Mouse (Mus musculus): ENCODE results near the gene Nrarp. TPM values are rescaled to one million over a fixed set of nuclear protein-coding genes. Genes with fewer than 3 reads are reported as not detected.
A peak's percentile ranks its signal among the peaks of the same experiment; 100 is the strongest.

Nrarp gene
- polyA plus RNA-seq, 1 experiment, result not detected

- H3K27ac ChIP-seq (ENCODE audit: insufficient read depth, low read depth, low read length), result peak overlapping the region; percentile 58; the same call in 1 of the 2 replicates
- H3K4me3 ChIP-seq (ENCODE audit: insufficient read depth, low read length), result peak overlapping the region; percentile 97
- TF ChIP-seq CTCF (IDR thresholded peaks at IDR 0.05; ENCODE audit: low read depth, low read length), result no peak
- no peak for TF ChIP-seq POLR2A (IDR thresholded peaks at IDR 0.05; ENCODE audit: borderline replicate concordance, low read depth, low read length)
- H3K4me1 ChIP-seq (ENCODE audit: control insufficient read depth, insufficient read depth, low read length), result peaks cover 11% of the 10 kb centered on the region
These were observed 30.1 kb downstream of the Nrarp start for GRCm38 (mm10) chr2:25210686-25211085.

- Histone ChIP-seq H3K27ac (ENCODE audit: insufficient read depth, low read depth, low read length) (peak within 1 kb of the TSS; percentile 58), H3K4me3 (ENCODE audit: insufficient read depth, low read length) (peak within 1 kb of the TSS; percentile 97), H3K4me1 (ENCODE audit: control insufficient read depth, insufficient read depth, low read length) (peaks cover 11% of the 10 kb centered on the region)
- TF ChIP-seq CTCF (IDR thresholded peaks at IDR 0.05; ENCODE audit: low read depth, low read length), result no peak
- no peak for TF ChIP-seq POLR2A (IDR thresholded peaks at IDR 0.05; ENCODE audit: borderline replicate concordance, low read depth, low read length)
These were observed 30.6 kb downstream of the Nrarp start, which contains the start of gene Nelfb for GRCm38 (mm10) chr2:25211121-25211670. Gene Nelfb, minus strand, starts transcription at chr2:25211489.

GRCm38 (mm10) chr2:25213266-25213865 lies 32.8 kb downstream of the Nrarp start:
- no peak overlapping the region for H3K27ac ChIP-seq (ENCODE audit: insufficient read depth, low read depth, low read length)
- H3K4me1 ChIP-seq (ENCODE audit: control insufficient read depth, insufficient read depth, low read length), result peaks cover 11% of the 10 kb centered on the region
- no peak for TF ChIP-seq POLR2A (IDR thresholded peaks at IDR 0.05; ENCODE audit: borderline replicate concordance, low read depth, low read length)
- TF ChIP-seq CTCF (IDR thresholded peaks at IDR 0.05; ENCODE audit: low read depth, low read length), result no peak
- no peak overlapping the region for H3K4me3 ChIP-seq (ENCODE audit: insufficient read depth, low read length)

- no peak within 1 kb of the TSS for H3K4me3 ChIP-seq (ENCODE audit: insufficient read depth, low read length)
- peaks cover 11% of the 10 kb centered on the region for H3K4me1 ChIP-seq (ENCODE audit: control insufficient read depth, insufficient read depth, low read length)
- H3K27ac ChIP-seq (ENCODE audit: insufficient read depth, low read depth, low read length), result no peak within 1 kb of the TSS
- TF ChIP-seq CTCF (IDR thresholded peaks at IDR 0.05; ENCODE audit: low read depth, low read length), result no peak
- TF ChIP-seq POLR2A (IDR thresholded peaks at IDR 0.05; ENCODE audit: borderline replicate concordance, low read depth, low read length), result no peak
These were observed 33.9 kb downstream of the Nrarp start, which contains the start of gene Stpg3 for GRCm38 (mm10) chr2:25214444-25214843. Gene Stpg3, minus strand, starts transcription at chr2:25214637.

GRCm38 (mm10) chr2:25217666-25218065 lies 37.1 kb downstream of the Nrarp start:
- TF ChIP-seq POLR2A (IDR thresholded peaks at IDR 0.05; ENCODE audit: borderline replicate concordance, low read depth, low read length) (no peak), CTCF (IDR thresholded peaks at IDR 0.05; ENCODE audit: low read depth, low read length) (no peak)
- Histone ChIP-seq H3K27ac (ENCODE audit: insufficient read depth, low read depth, low read length) (no peak overlapping the region), H3K4me1 (ENCODE audit: control insufficient read depth, insufficient read depth, low read length) (no peaks in the 10 kb centered on the region), H3K4me3 (ENCODE audit: insufficient read depth, low read length) (no peak overlapping the region)

GRCm38 (mm10) chr2:25218445-25218844 lies 37.9 kb downstream of the Nrarp start, which contains the start of gene Fam166a:
Gene Fam166a, plus strand, starts transcription at chr2:25218745.
- TF ChIP-seq POLR2A (IDR thresholded peaks at IDR 0.05; ENCODE audit: borderline replicate concordance, low read depth, low read length), result no peak
- TF ChIP-seq CTCF (IDR thresholded peaks at IDR 0.05; ENCODE audit: low read depth, low read length), result no peak
- Histone ChIP-seq H3K27ac (ENCODE audit: insufficient read depth, low read depth, low read length) (no peak within 1 kb of the TSS), H3K4me1 (ENCODE audit: control insufficient read depth, insufficient read depth, low read length) (peaks cover 3% of the 10 kb centered on the region; the same call in 1 of the 2 replicates), H3K4me3 (ENCODE audit: insufficient read depth, low read length) (no peak within 1 kb of the TSS)

GRCm38 (mm10) chr2:25221331-25221772 lies 40.8 kb downstream of the Nrarp start:
- Histone ChIP-seq H3K4me1 (ENCODE audit: control insufficient read depth, insufficient read depth, low read length) (peaks cover 10% of the 10 kb centered on the region), H3K27ac (ENCODE audit: insufficient read depth, low read depth, low read length) (no peak overlapping the region), H3K4me3 (ENCODE audit: insufficient read depth, low read length) (no peak overlapping the region)
- TF ChIP-seq POLR2A (IDR thresholded peaks at IDR 0.05; ENCODE audit: borderline replicate concordance, low read depth, low read length), result no peak
- no peak for TF ChIP-seq CTCF (IDR thresholded peaks at IDR 0.05; ENCODE audit: low read depth, low read length)

GRCm38 (mm10) chr2:25223681-25224491 lies 43.3 kb downstream of the Nrarp start:
- peak overlapping the region; percentile 82 for H3K4me3 ChIP-seq (ENCODE audit: insufficient read depth, low read length)
- TF ChIP-seq CTCF (IDR thresholded peaks at IDR 0.05; ENCODE audit: low read depth, low read length) (no peak), POLR2A (IDR thresholded peaks at IDR 0.05; ENCODE audit: borderline replicate concordance, low read depth, low read length) (no peak)
- H3K27ac ChIP-seq (ENCODE audit: insufficient read depth, low read depth, low read length), result peak overlapping the region; percentile 78
- H3K4me1 ChIP-seq (ENCODE audit: control insufficient read depth, insufficient read depth, low read length), result peaks cover 11% of the 10 kb centered on the region

- TF ChIP-seq CTCF (IDR thresholded peaks at IDR 0.05; ENCODE audit: low read depth, low read length), result no peak
- TF ChIP-seq POLR2A (IDR thresholded peaks at IDR 0.05; ENCODE audit: borderline replicate concordance, low read depth, low read length), result peak; percentile 94; the same call in 1 of the 2 replicates
- H3K27ac ChIP-seq (ENCODE audit: insufficient read depth, low read depth, low read length), result peak within 1 kb of the TSS; percentile 93
- H3K4me1 ChIP-seq (ENCODE audit: control insufficient read depth, insufficient read depth, low read length), result peaks cover 13% of the 10 kb centered on the region
These were observed 43.9 kb downstream of the Nrarp start, which contains the start of gene Tubb4b for GRCm38 (mm10) chr2:25224492-25224765. Gene Tubb4b, minus strand, starts transcription at chr2:25224702.

More at GRCm38 (mm10) chr2:25224492-25224765, 43.9 kb downstream of the Nrarp start, which contains the start of gene Tubb4b:
- peak within 1 kb of the TSS; percentile 82 for H3K4me3 ChIP-seq (ENCODE audit: insufficient read depth, low read length)
